Mouse (Mus musculus) stomach, postnatal 0 days (tissue): ENCODE measurements at regions not wholly inside any gene's neighbourhood (a gene's known extent, or its start where the extent isn't known, plus 50 kb on each side); places are given as distances from the start of the nearest gene placed in this dataset.
A peak's percentile ranks its signal among the peaks of the same experiment; 100 is the strongest.

Experiments used
- CTCF ChIP-seq: IDR thresholded peaks from 2 replicates; pipeline ENCODE4 v1.5.1; 2016; ENCODE audit warnings: antibody characterized with exemption, low read depth, mild to moderate bottlenecking, moderate library complexity
- EP300 ChIP-seq: optimal IDR thresholded peaks from 2 replicates; pipeline ENCODE3; 2016; ENCODE audit warnings: antibody characterized with exemption

GRCm38 (mm10) chr16:86516935-86517334 lies 615.3 kb upstream of the Adamts5 start:
- no peak for TF ChIP-seq CTCF
- TF ChIP-seq EP300, result peak; percentile 36
